Mouse (Mus musculus) liver (tissue): Measurements from ENCODE around the gene Akt2.

Source experiments
- DNase-seq: peaks from one replicate; pipeline ENCODE4 v3.0.0-alpha.2; 2020; ENCODE audit warnings: mixed read lengths

Gene Akt2

GRCm38 (mm10) chr7:27590088-27590487, 1.3 kb upstream of the Akt2 start:
- no peak for DNase-seq

- no peak for DNase-seq
Observed at GRCm38 (mm10) chr7:27590566-27591213, 662 bp upstream of the Akt2 start.

GRCm38 (mm10) chr7:27592217-27592929, 1.0 kb downstream of the Akt2 start:
- DNase-seq = peak; percentile 70

GRCm38 (mm10) chr7:27592934-27593645, 1.7 kb downstream of the Akt2 start:
- DNase-seq = peak; percentile 50

- no peak for DNase-seq
Observed at GRCm38 (mm10) chr7:27596586-27597503, 5.5 kb downstream of the Akt2 start.

GRCm38 (mm10) chr7:27598053-27598452, 6.7 kb downstream of the Akt2 start:
- DNase-seq = no peak

- no peak for DNase-seq
Observed at GRCm38 (mm10) chr7:27601628-27602027, 10.3 kb downstream of the Akt2 start.

- no peak for DNase-seq
Observed at GRCm38 (mm10) chr7:27602161-27602560, 10.8 kb downstream of the Akt2 start.

- DNase-seq = no peak
Observed at GRCm38 (mm10) chr7:27602835-27603234, 11.5 kb downstream of the Akt2 start.

GRCm38 (mm10) chr7:27604661-27605348, 13.5 kb downstream of the Akt2 start:
- DNase-seq = no peak

- DNase-seq = peak; percentile 18
Observed at GRCm38 (mm10) chr7:27605499-27606285, 14.3 kb downstream of the Akt2 start.

- DNase-seq = no peak
Observed at GRCm38 (mm10) chr7:27606481-27607254, 15.3 kb downstream of the Akt2 start.

- DNase-seq = no peak
Observed at GRCm38 (mm10) chr7:27607580-27607979, 16.2 kb downstream of the Akt2 start.

- no peak for DNase-seq
Observed at GRCm38 (mm10) chr7:27608130-27608529, 16.8 kb downstream of the Akt2 start.

GRCm38 (mm10) chr7:27609285-27609684, 17.9 kb downstream of the Akt2 start:
- DNase-seq = no peak

- DNase-seq = no peak
Observed at GRCm38 (mm10) chr7:27609688-27610087, 18.3 kb downstream of the Akt2 start.

- DNase-seq = no peak
Observed at GRCm38 (mm10) chr7:27610370-27610769, 19.0 kb downstream of the Akt2 start.

GRCm38 (mm10) chr7:27610871-27611270, 19.5 kb downstream of the Akt2 start:
- DNase-seq = no peak

GRCm38 (mm10) chr7:27612940-27613339, 21.6 kb downstream of the Akt2 start:
- DNase-seq = no peak

GRCm38 (mm10) chr7:27613751-27614499, 22.6 kb downstream of the Akt2 start:
- no peak for DNase-seq
